Comparison of ENCODE assay signal across 23 mouse cellular contexts in genomic region chr10:21008252-21008651, GRCm38 (mm10). TPM values are rescaled to one million over a fixed set of nuclear protein-coding genes. Genes with fewer than 3 reads are reported as not detected.
DNase-seq lines count a peak whose midpoint lies in the region; ATAC-seq and TF ChIP-seq lines count a peak whose summit lies in the region.
"Had no signal": no experiment of that assay in that cellular context is flagged by ENCODE, and none has a peak within 500 bp of the region (broad histone marks: within the 10 kb centered on the region; RNA-seq: fewer than 3 reads in every experiment).

No protein-coding gene starts in this region.

- ATAC-seq in hindbrain, embryonic 13.5 days (ENCODE audit: low FRiP score), result peak; percentile 49
- no peak for ATAC-seq in hindbrain, embryonic 11.5 days (ENCODE audit: low FRiP score)
- ATAC-seq in G1E (ENCODE audit: extremely low read depth, insufficient number of reproducible peaks, low FRiP score, poor library complexity, severe bottlenecking), result peak; percentile 54
- ATAC-seq in common myeloid progenitor, adult 5-6 weeks (replicated peaks; ENCODE audit: low read depth, poor library complexity, severe bottlenecking), result peak; percentile 39; the same call in 1 of the 2 replicates
- ATAC-seq in neural tube, embryonic 15.5 days (ENCODE audit: low FRiP score), result 0 out of 2 replicates have a peak, but pooled peaks have one; percentile 14
- ATAC-seq: activated CD4-positive, CD25-positive, alpha-beta regulatory T cell, adult 4 months; forebrain, embryonic 15.5 days; intestine, embryonic 15.5 days had no signal

- no peak overlapping the region for H3K27ac ChIP-seq in hindbrain, embryonic 13.5 days
- no peak overlapping the region for H3K27ac ChIP-seq in hindbrain, embryonic 11.5 days (ENCODE audit: low read depth, low read length)
- no peak overlapping the region for H3K27ac ChIP-seq in neural tube, embryonic 15.5 days (replicated peaks)
- H3K27ac ChIP-seq: embryonic facial prominence, embryonic 12.5 days; embryonic facial prominence, embryonic 15.5 days; forebrain, embryonic 15.5 days; hindbrain, embryonic 15.5 days; intestine, embryonic 15.5 days had no signal

- no peaks in the 10 kb centered on the region for H3K27me3 ChIP-seq in hindbrain, embryonic 13.5 days
- no peaks in the 10 kb centered on the region for H3K27me3 ChIP-seq in hindbrain, embryonic 11.5 days (ENCODE audit: control insufficient read depth, insufficient read depth, low read length)
- H3K27me3 ChIP-seq in G1E (ENCODE audit: insufficient read depth, low read length), result no peaks in the 10 kb centered on the region
- H3K27me3 ChIP-seq in neural tube, embryonic 15.5 days (replicated peaks), result no peaks in the 10 kb centered on the region
- H3K27me3 ChIP-seq: CH12.LX; embryonic facial prominence, embryonic 12.5 days; embryonic facial prominence, embryonic 15.5 days; forebrain, embryonic 15.5 days; hindbrain, embryonic 15.5 days; intestine, embryonic 15.5 days had no signal

- no peak overlapping the region for H3K4me3 ChIP-seq in hindbrain, embryonic 13.5 days
- no peak overlapping the region for H3K4me3 ChIP-seq in hindbrain, embryonic 11.5 days (ENCODE audit: low read depth, low read length)
- no peak overlapping the region for H3K4me3 ChIP-seq in G1E (ENCODE audit: low read depth, low read length)
- no peak overlapping the region for H3K4me3 ChIP-seq in neural tube, embryonic 15.5 days (replicated peaks)
- H3K4me3 ChIP-seq: embryonic facial prominence, embryonic 12.5 days; embryonic facial prominence, embryonic 15.5 days; forebrain, embryonic 15.5 days; hindbrain, embryonic 15.5 days; intestine, embryonic 15.5 days had no signal

- no peak for DNase-seq in hindbrain, embryonic 11.5 days (ENCODE audit: low spot score)
- DNase-seq in G1E (ENCODE audit: low spot score), result no peak
- DNase-seq in retina, embryonic 14.5 days (ENCODE audit: low spot score), result no peak
- no peak for DNase-seq in ovary, adult 18-20 months (ENCODE audit: low spot score)
- DNase-seq: adrenal gland, adult 8-10 months; adrenal gland, postnatal 36 days; B cell, adult 2 months; cerebellum, adult 18-20 months; cerebellum, adult 9-10 months; cerebellum, postnatal 14 days; gastrocnemius, postnatal 10 days; heart, adult 11 months had no signal

- no peaks in the 10 kb centered on the region for H3K9me3 ChIP-seq in hindbrain, embryonic 13.5 days
- no peaks in the 10 kb centered on the region for H3K9me3 ChIP-seq in hindbrain, embryonic 11.5 days (ENCODE audit: control insufficient read depth, low read length)
- no peaks in the 10 kb centered on the region for H3K9me3 ChIP-seq in G1E (replicated peaks)
- no peaks in the 10 kb centered on the region for H3K9me3 ChIP-seq in neural tube, embryonic 15.5 days (replicated peaks)
- H3K9me3 ChIP-seq: embryonic facial prominence, embryonic 12.5 days; embryonic facial prominence, embryonic 15.5 days; forebrain, embryonic 15.5 days; hindbrain, embryonic 15.5 days; intestine, embryonic 15.5 days had no signal

- no peaks in the 10 kb centered on the region; the same call in 1 of the 2 replicates for H3K4me1 ChIP-seq in hindbrain, embryonic 13.5 days (replicated peaks)
- no peaks in the 10 kb centered on the region for H3K4me1 ChIP-seq in hindbrain, embryonic 11.5 days (replicated peaks; ENCODE audit: control insufficient read depth, insufficient read depth, low read length)
- H3K4me1 ChIP-seq in G1E (ENCODE audit: insufficient read depth, low read depth, low read length), result peaks cover 28% of the 10 kb centered on the region
- H3K4me1 ChIP-seq in neural tube, embryonic 15.5 days, result no peaks in the 10 kb centered on the region
- H3K4me1 ChIP-seq: embryonic facial prominence, embryonic 12.5 days; embryonic facial prominence, embryonic 15.5 days; forebrain, embryonic 15.5 days; hindbrain, embryonic 15.5 days; intestine, embryonic 15.5 days had no signal

- no peak overlapping the region for H3K4me2 ChIP-seq in hindbrain, embryonic 13.5 days
- H3K4me2 ChIP-seq in hindbrain, embryonic 11.5 days (replicated peaks; ENCODE audit: low read depth, low read length), result no peak overlapping the region
- no peak overlapping the region for H3K4me2 ChIP-seq in neural tube, embryonic 15.5 days
- H3K4me2 ChIP-seq: embryonic facial prominence, embryonic 12.5 days; embryonic facial prominence, embryonic 15.5 days; forebrain, embryonic 15.5 days; heart, embryonic 11.5 days; hindbrain, embryonic 15.5 days; intestine, embryonic 15.5 days had no signal

- H3K36me3 ChIP-seq in hindbrain, embryonic 13.5 days, result peaks cover 10% of the 10 kb centered on the region; the same call in 1 of the 2 replicates
- no peaks in the 10 kb centered on the region for H3K36me3 ChIP-seq in hindbrain, embryonic 11.5 days (ENCODE audit: control insufficient read depth, insufficient read depth, low read length)
- peaks cover 22% of the 10 kb centered on the region for H3K36me3 ChIP-seq in G1E (replicated peaks)
- H3K36me3 ChIP-seq in neural tube, embryonic 15.5 days, result peaks cover 5% of the 10 kb centered on the region; the same call in 1 of the 2 replicates
- H3K36me3 ChIP-seq: embryonic facial prominence, embryonic 12.5 days; embryonic facial prominence, embryonic 15.5 days; forebrain, embryonic 15.5 days; intestine, embryonic 15.5 days had no signal

- no peak overlapping the region for H3K9ac ChIP-seq in hindbrain, embryonic 13.5 days
- H3K9ac ChIP-seq in hindbrain, embryonic 11.5 days (ENCODE audit: low read depth, low read length), result no peak overlapping the region
- H3K9ac ChIP-seq in neural tube, embryonic 15.5 days (replicated peaks), result no peak overlapping the region
- H3K9ac ChIP-seq: embryonic facial prominence, embryonic 12.5 days; embryonic facial prominence, embryonic 15.5 days; forebrain, embryonic 15.5 days; hindbrain, embryonic 15.5 days; intestine, embryonic 15.5 days had no signal

- no peak for TF ChIP-seq CTCF in G1E (IDR thresholded peaks at IDR 0.05; ENCODE audit: low read depth, low read length)

- 85% methylated on average over 5 of the region's 5 CpGs for WGBS in hindbrain, embryonic 13.5 days
- 83% methylated on average over 5 of the region's 5 CpGs for WGBS in hindbrain, embryonic 11.5 days
- 75% methylated on average over 5 of the region's 5 CpGs for WGBS in neural tube, embryonic 15.5 days

RNA-seq across cellular contexts. Expression of gene Ahi1, which starts 55.9 kb away (rescaled TPM):
- polyA plus RNA-seq in hindbrain, embryonic 13.5 days (2015; fragmentation: Nextera tagmentation; extraction: Ambion mirVana), result 59.5 and 60.1 TPM in 2 replicates
- polyA plus RNA-seq in hindbrain, embryonic 11.5 days (2014; fragmentation: Nextera tagmentation; extraction: Ambion mirVana), result 23.1 and 23.2 TPM in 2 replicates
- total RNA-seq in G1E (2014; fragmentation: Nextera tagmentation) (46.8 and 48.7 TPM in 2 replicates), G1E (2017) (16.3 and 17.2 TPM in 2 replicates)
- polyA plus RNA-seq in G1E (2012), result 6.2 and 6.5 TPM in 2 replicates
- 10.6 and 11.3 TPM in 2 replicates for total RNA-seq in common myeloid progenitor, adult 5-6 weeks (2017)
- polyA plus RNA-seq in neural tube, embryonic 15.5 days (2015; fragmentation: Nextera tagmentation; extraction: Ambion mirVana), result 98.5 and 115 TPM in 2 replicates
